Mouse (Mus musculus): ENCODE results near the gene Mmp8.

- TF ChIP-seq POLR2A (IDR thresholded peaks at IDR 0.05; ENCODE audit: control insufficient read depth, extremely low read depth, insufficient read depth, low read length, poor library complexity): no peak
- TF ChIP-seq CTCF (IDR thresholded peaks at IDR 0.05; ENCODE audit: borderline replicate concordance, control insufficient read depth, extremely low read depth, insufficient read depth, low read length, poor library complexity): no peak
These were observed 12.9 kb downstream of the Mmp8 start, which contains the start of gene Mmp27 for GRCm38 (mm10) chr9:7571162-7571561.
